Mouse (Mus musculus) limb, embryonic 14.5 days (tissue): ENCODE measurements around the gene Cebpg. TPM values are rescaled to one million over a fixed set of nuclear protein-coding genes. Genes with fewer than 3 reads are reported as not detected.

Experiments
- ATAC-seq: fragments of 200-750 bp; cut with Nextera tagmentation; 2 replicates; pipeline ENCODE4 v1.8.0; 2017; ENCODE audit warnings: low read depth, moderate number of reproducible peaks, moderate TSS enrichment; ENCODE audit not compliant: low FRiP score
- DNase-seq: peaks from one replicate; pipeline ENCODE4 v3.0.0-alpha.2; 2015; ENCODE audit warnings: low spot score
- H3K27ac ChIP-seq: fragments of 300-500 bp; sonication (generic); replicated peaks from 2 replicates; pipeline ENCODE4 v1.5.1; 2014; ENCODE audit warnings: low read depth, mild to moderate bottlenecking, low read length, moderate library complexity, mixed read lengths
- H3K27me3 ChIP-seq: fragments of 300-500 bp; sonication (generic); 2 replicates; pipeline ENCODE4 v1.6.1; 2014; ENCODE audit warnings: low read length, mixed read lengths; ENCODE audit not compliant: control insufficient read depth, insufficient read depth
- H3K36me3 ChIP-seq: fragments of 300-500 bp; sonication (generic); 2 replicates; pipeline ENCODE4 v1.6.1; 2014; ENCODE audit warnings: mild to moderate bottlenecking, low read length, moderate library complexity, mixed read lengths; ENCODE audit not compliant: control insufficient read depth, insufficient read depth
- H3K4me1 ChIP-seq: fragments of 300-500 bp; sonication (generic); 2 replicates; pipeline ENCODE4 v1.6.1; 2014; ENCODE audit warnings: antibody characterized with exemption, low read length, mixed read lengths; ENCODE audit not compliant: control insufficient read depth, insufficient read depth
- H3K4me2 ChIP-seq: fragments of 300-500 bp; sonication (generic); replicated peaks from 2 replicates; pipeline ENCODE4 v1.6.1; 2014; ENCODE audit warnings: low read depth, mild to moderate bottlenecking, low read length, moderate library complexity; ENCODE audit not compliant: severe bottlenecking
- H3K4me3 ChIP-seq: fragments of 300-500 bp; sonication (generic); replicated peaks from 2 replicates; pipeline ENCODE4 v1.5.1; 2014; ENCODE audit warnings: low read length
- H3K9ac ChIP-seq: fragments of 300-500 bp; sonication (generic); 2 replicates; pipeline ENCODE4 v1.6.1; 2014; ENCODE audit warnings: mild to moderate bottlenecking, low read depth, low read length, moderate library complexity; ENCODE audit not compliant: severe bottlenecking
- H3K9me3 ChIP-seq: fragments of 300-500 bp; sonication (generic); 2 replicates; pipeline ENCODE4 v1.6.1; 2016; ENCODE audit warnings: low read length; ENCODE audit not compliant: control insufficient read depth
- POLR2A ChIP-seq: fragments of 200-500 bp; IDR thresholded peaks from 2 replicates; pipeline ENCODE4 v1.8.0; 2012; ENCODE audit warnings: inconsistent platforms, mild to moderate bottlenecking, moderate library complexity, borderline replicate concordance; ENCODE audit not compliant: insufficient read depth, insufficient read length; ENCODE audit errors: extremely low read depth
- WGBS: fragments of 180-500 bp; shearing (Covaris S2); extraction: QIAGEN DNeasy Blood & Tissue Kit; methylation state at CpG from one replicate; pipeline ENCODE4 v1.1.7; 2014; 5-methylcytosine and 5-hydroxymethylcytosine counted together
- polyA plus RNA-seq, 2 experiments: library from polyadenylated mRNA; depleted of rRNA in 1 of 2; stranded (reverse) in 1 of 2; unstranded in 1 of 2; fragments of >200 nt; fragmentation: Nextera tagmentation in 1 of 2; extraction: Ambion mirVana in 1 of 2; gene quantifications; 2 replicates each; pipeline versions ENCODE4 v1.2.1 to v1.2.3; 2012 to 2014

The Cebpg gene
- polyA plus RNA-seq, 2 experiments: 27.6 to 39.3 TPM

- Histone ChIP-seq H3K4me3 (no peak overlapping the region), H3K27me3 (no peaks in the 10 kb centered on the region), H3K27ac (no peak overlapping the region), H3K4me2 (no peak overlapping the region), H3K9ac (no peak overlapping the region), H3K9me3 (no peaks in the 10 kb centered on the region), H3K36me3 (peaks cover 9% of the 10 kb centered on the region; the same call in 1 of the 2 replicates), H3K4me1 (no peaks in the 10 kb centered on the region)
- ATAC-seq (no peak), DNase-seq (no peak)
- TF ChIP-seq POLR2A: no peak
- 82% methylated on average over 1 of the region's 1 CpGs for WGBS
Measured at GRCm38 (mm10) chr7:35024426-35024825, 31.9 kb downstream of the Cebpg start.

GRCm38 (mm10) chr7:35023251-35023650 is 33.1 kb downstream of the Cebpg start:
- H3K9ac ChIP-seq: no peak overlapping the region
- 72% methylated on average over 4 of the region's 4 CpGs for WGBS
- TF ChIP-seq POLR2A: no peak
- H3K9me3 ChIP-seq: no peaks in the 10 kb centered on the region
- no peak overlapping the region for H3K4me3 ChIP-seq
- ATAC-seq (no peak), DNase-seq (no peak)
- no peak overlapping the region for H3K4me2 ChIP-seq
- peaks cover 11% of the 10 kb centered on the region; the same call in 1 of the 2 replicates for H3K36me3 ChIP-seq
- no peaks in the 10 kb centered on the region for H3K27me3 ChIP-seq
- H3K27ac ChIP-seq: no peak overlapping the region
- no peaks in the 10 kb centered on the region for H3K4me1 ChIP-seq

- Histone ChIP-seq H3K4me2 (no peak overlapping the region), H3K9ac (no peak overlapping the region), H3K27me3 (no peaks in the 10 kb centered on the region), H3K4me1 (no peaks in the 10 kb centered on the region), H3K4me3 (no peak overlapping the region), H3K9me3 (no peaks in the 10 kb centered on the region), H3K27ac (no peak overlapping the region), H3K36me3 (peaks cover 15% of the 10 kb centered on the region; the same call in 1 of the 2 replicates)
- DNase-seq: no peak
- no peak for ATAC-seq
- TF ChIP-seq POLR2A: no peak
- 90% methylated on average over 10 of the region's 10 CpGs for WGBS
Measured at GRCm38 (mm10) chr7:35021365-35021764, 35.0 kb downstream of the Cebpg start.

GRCm38 (mm10) chr7:35015252-35015651 is 41.1 kb downstream of the Cebpg start:
- Histone ChIP-seq H3K4me1 (no peaks in the 10 kb centered on the region), H3K4me3 (no peak overlapping the region), H3K27me3 (no peaks in the 10 kb centered on the region), H3K27ac (no peak overlapping the region), H3K9ac (no peak overlapping the region), H3K36me3 (peaks cover 9% of the 10 kb centered on the region; the same call in 1 of the 2 replicates), H3K4me2 (no peak overlapping the region), H3K9me3 (no peaks in the 10 kb centered on the region)
- TF ChIP-seq POLR2A: no peak
- no peak for DNase-seq
- WGBS: 80% methylated on average over 2 of the region's 2 CpGs
- ATAC-seq: no peak

- 0 out of 2 replicates have a peak, but pooled peaks cover 4% of the 10 kb centered on the region for H3K36me3 ChIP-seq
- no peak for DNase-seq
- no peak overlapping the region for H3K4me3 ChIP-seq
- 61% methylated on average over 9 of the region's 9 CpGs for WGBS
- no peak overlapping the region for H3K4me2 ChIP-seq
- no peak overlapping the region for H3K9ac ChIP-seq
- ATAC-seq: no peak
- no peaks in the 10 kb centered on the region for H3K4me1 ChIP-seq
- no peak for TF ChIP-seq POLR2A
- H3K27me3 ChIP-seq: no peaks in the 10 kb centered on the region
- H3K9me3 ChIP-seq: no peaks in the 10 kb centered on the region
- H3K27ac ChIP-seq: no peak overlapping the region
Measured at GRCm38 (mm10) chr7:35013228-35013627, 43.1 kb downstream of the Cebpg start.

GRCm38 (mm10) chr7:35006661-35007060 is 49.7 kb downstream of the Cebpg start:
- no peak overlapping the region for H3K4me3 ChIP-seq
- ATAC-seq: no peak
- TF ChIP-seq POLR2A: no peak
- no peaks in the 10 kb centered on the region for H3K9me3 ChIP-seq
- no peaks in the 10 kb centered on the region for H3K27me3 ChIP-seq
- H3K36me3 ChIP-seq: no peaks in the 10 kb centered on the region
- WGBS: 87% methylated on average over 7 of the region's 7 CpGs
- H3K4me1 ChIP-seq: no peaks in the 10 kb centered on the region
- no peak overlapping the region for H3K9ac ChIP-seq
- H3K4me2 ChIP-seq: no peak overlapping the region
- no peak for DNase-seq
- H3K27ac ChIP-seq: no peak overlapping the region
